Mouse (Mus musculus): Measurements from ENCODE around the gene Mbip. TPM values are rescaled to one million over a fixed set of nuclear protein-coding genes. Genes with fewer than 3 reads are reported as not detected.
A peak's percentile ranks its signal among the peaks of the same experiment; 100 is the strongest.

The Mbip gene
- polyA plus RNA-seq, 1 experiment = 4.8 TPM

DNA sequence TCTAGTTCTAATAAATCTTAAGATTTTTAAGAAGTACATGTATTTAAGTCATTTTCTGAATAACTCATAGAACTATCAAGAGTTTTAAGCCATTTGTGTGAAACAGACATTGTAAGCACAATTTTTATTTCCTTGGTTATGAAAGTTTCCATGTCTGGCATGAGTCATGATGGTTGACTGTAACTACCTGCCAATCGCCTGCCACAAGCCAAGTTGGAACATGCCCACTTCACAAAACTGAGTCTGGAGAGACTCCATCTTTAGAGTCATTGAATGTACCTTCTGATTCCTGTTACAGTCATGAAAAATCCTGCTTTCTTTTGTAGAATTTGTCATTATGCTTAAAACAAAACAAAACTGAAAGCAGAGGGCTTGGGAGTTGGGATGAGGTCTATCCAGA, 19.8 kb downstream of the Mbip start:
- TF ChIP-seq REST (IDR thresholded peaks at IDR 0.05; ENCODE audit: insufficient read depth, insufficient read length) = no peak
- no peak for TF ChIP-seq POLR2AphosphoS2 (IDR thresholded peaks at IDR 0.05; ENCODE audit: insufficient read length, low read depth)
- TF ChIP-seq MAX (IDR thresholded peaks at IDR 0.05; ENCODE audit: low read depth) = no peak
- TF ChIP-seq CEBPB (IDR thresholded peaks at IDR 0.05; ENCODE audit: insufficient read depth, poor library complexity, severe bottlenecking) = no peak
- TF ChIP-seq USF1 (IDR thresholded peaks at IDR 0.05; ENCODE audit: low read depth) = no peak
- TF ChIP-seq SRF (IDR thresholded peaks at IDR 0.05; ENCODE audit: control insufficient read depth, insufficient read length, low read depth) = no peak
- no peak for TF ChIP-seq TCF3 (IDR thresholded peaks at IDR 0.05; ENCODE audit: insufficient read length, low read depth)
- TF ChIP-seq TCF12 (IDR thresholded peaks at IDR 0.05; ENCODE audit: insufficient read depth, poor library complexity, severe bottlenecking) = no peak
- no peak for TF ChIP-seq POLR2A (IDR thresholded peaks at IDR 0.05; ENCODE audit: insufficient read length, low read depth)
- TF ChIP-seq MYOD1 (IDR thresholded peaks at IDR 0.05; ENCODE audit: control insufficient read depth in 1 of 3, insufficient read length in 2 of 3, low read depth in 2 of 3) = no peak
- no peak for TF ChIP-seq E2F4 (IDR thresholded peaks at IDR 0.05; ENCODE audit: insufficient read depth)
- no peak for TF ChIP-seq MYOG (IDR thresholded peaks at IDR 0.05; ENCODE audit: control insufficient read depth in 1 of 3, insufficient read depth in 1 of 3, insufficient read length in 2 of 3, low read depth in 2 of 3)
- Histone ChIP-seq H3K4me2 (ENCODE audit: low read depth) (no peak overlapping the region), H3K36me3 (ENCODE audit: control insufficient read depth, insufficient read depth) (no peaks in the 10 kb centered on the region), H3K4me3 (no peak overlapping the region), H3K79me2 (ENCODE audit: control insufficient read depth, insufficient read depth) (no peaks in the 10 kb centered on the region), H3K27me3 (ENCODE audit: control insufficient read depth, insufficient read depth, insufficient read length) (no peaks in the 10 kb centered on the region), H3ac (ENCODE audit: control insufficient read depth, insufficient read length) (no peak overlapping the region)

DNA sequence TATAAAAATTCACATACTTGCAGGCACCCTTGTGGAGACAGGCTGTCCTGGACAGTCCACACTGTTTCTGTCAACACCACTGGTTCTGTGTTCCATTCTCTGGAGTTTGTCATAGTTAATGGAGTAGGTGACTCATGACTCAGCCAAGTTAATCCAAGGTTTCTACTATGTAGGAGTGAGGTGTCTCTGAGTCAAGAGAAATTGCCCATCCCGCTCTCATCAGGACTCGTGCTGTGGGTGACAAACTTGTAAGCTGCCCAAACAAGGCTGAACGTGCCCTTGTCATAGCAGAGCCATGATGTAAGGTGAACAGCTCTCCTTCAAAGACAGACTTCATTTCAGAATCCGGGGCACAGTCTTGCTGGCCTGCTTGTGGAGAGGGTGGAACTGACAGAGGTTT, 26.8 kb downstream of the Mbip start:
- Histone ChIP-seq H3K4me2 (ENCODE audit: low read depth) (no peak overlapping the region), H3K4me3 (no peak overlapping the region), H3ac (ENCODE audit: control insufficient read depth, insufficient read length) (no peak overlapping the region), H3K27me3 (ENCODE audit: control insufficient read depth, insufficient read depth, insufficient read length) (no peaks in the 10 kb centered on the region), H3K36me3 (ENCODE audit: control insufficient read depth, insufficient read depth) (no peaks in the 10 kb centered on the region), H3K79me2 (ENCODE audit: control insufficient read depth, insufficient read depth) (no peaks in the 10 kb centered on the region)
- TF ChIP-seq MYOD1 (IDR thresholded peaks at IDR 0.05; ENCODE audit: control insufficient read depth in 1 of 3, insufficient read length in 2 of 3, low read depth in 2 of 3) = no peak

DNA sequence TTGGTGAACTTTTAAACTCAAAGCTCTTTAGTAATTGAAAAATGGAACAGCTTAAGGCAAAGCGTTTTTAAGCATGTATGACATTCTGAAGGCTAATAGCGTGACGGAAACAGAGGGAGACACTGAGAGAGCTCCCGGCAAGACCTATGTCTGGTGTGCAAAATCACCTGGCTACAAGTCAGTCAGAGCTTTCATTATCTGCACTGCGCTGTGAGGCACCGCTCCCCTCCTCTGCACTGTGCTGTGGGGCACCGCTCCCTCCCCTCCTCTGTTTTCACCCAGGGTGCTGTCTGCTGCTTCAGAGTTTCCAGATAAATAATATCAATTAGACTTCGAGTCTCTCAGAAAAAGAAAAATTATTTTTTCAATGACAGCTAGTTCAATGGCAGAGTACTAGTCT, 27.6 kb downstream of the Mbip start:
- TF ChIP-seq POLR2AphosphoS2 (IDR thresholded peaks at IDR 0.05; ENCODE audit: insufficient read length, low read depth) (no peak), E2F4 (IDR thresholded peaks at IDR 0.05; ENCODE audit: insufficient read depth) (no peak), REST (IDR thresholded peaks at IDR 0.05; ENCODE audit: insufficient read depth, insufficient read length) (no peak), POLR2A (IDR thresholded peaks at IDR 0.05; ENCODE audit: insufficient read length, low read depth) (no peak), SRF (IDR thresholded peaks at IDR 0.05; ENCODE audit: control insufficient read depth, insufficient read length, low read depth) (no peak), MAX (IDR thresholded peaks at IDR 0.05; ENCODE audit: low read depth) (no peak), MYOD1 (IDR thresholded peaks at IDR 0.05; ENCODE audit: control insufficient read depth in 1 of 3, insufficient read length in 2 of 3, low read depth in 2 of 3) (no peak), MYOG (IDR thresholded peaks at IDR 0.05; ENCODE audit: control insufficient read depth in 1 of 3, insufficient read depth in 1 of 3, insufficient read length in 2 of 3, low read depth in 2 of 3) (no peak), USF1 (IDR thresholded peaks at IDR 0.05; ENCODE audit: low read depth) (no peak), CEBPB (IDR thresholded peaks at IDR 0.05; ENCODE audit: insufficient read depth, poor library complexity, severe bottlenecking) (no peak), TCF3 (IDR thresholded peaks at IDR 0.05; ENCODE audit: insufficient read length, low read depth) (no peak), TCF12 (IDR thresholded peaks at IDR 0.05; ENCODE audit: insufficient read depth, poor library complexity, severe bottlenecking) (no peak)
- Histone ChIP-seq H3K27me3 (ENCODE audit: control insufficient read depth, insufficient read depth, insufficient read length) (no peaks in the 10 kb centered on the region), H3K4me3 (no peak overlapping the region), H3ac (ENCODE audit: control insufficient read depth, insufficient read length) (no peak overlapping the region), H3K36me3 (ENCODE audit: control insufficient read depth, insufficient read depth) (no peaks in the 10 kb centered on the region), H3K4me2 (ENCODE audit: low read depth) (no peak overlapping the region), H3K79me2 (ENCODE audit: control insufficient read depth, insufficient read depth) (no peaks in the 10 kb centered on the region)

DNA sequence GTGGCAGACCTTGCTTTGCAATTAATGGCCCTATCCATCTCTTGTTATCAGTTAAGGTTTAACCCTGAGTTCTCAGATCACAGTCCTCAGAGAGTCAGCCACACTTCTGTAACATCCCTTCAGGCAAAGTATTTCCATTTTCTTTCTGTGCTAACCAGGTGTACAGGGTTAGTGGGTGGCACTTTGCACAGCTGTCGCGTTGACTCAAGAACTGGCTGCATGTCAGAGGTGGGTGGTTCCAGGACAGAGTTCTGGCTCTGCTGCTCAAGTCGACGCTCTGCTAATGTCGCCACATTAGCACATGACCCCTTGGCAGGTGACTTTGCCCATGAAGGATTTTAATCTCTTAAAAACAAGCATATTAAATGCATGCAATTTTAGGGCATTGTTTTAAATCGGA, 39.9 kb downstream of the Mbip start:
- no peaks in the 10 kb centered on the region for H3K36me3 ChIP-seq (ENCODE audit: control insufficient read depth, insufficient read depth)
- no peak overlapping the region for H3K4me2 ChIP-seq (ENCODE audit: low read depth)
- no peaks in the 10 kb centered on the region for H3K79me2 ChIP-seq (ENCODE audit: control insufficient read depth, insufficient read depth)
- H3ac ChIP-seq (ENCODE audit: control insufficient read depth, insufficient read length) = no peak overlapping the region
- H3K27me3 ChIP-seq (ENCODE audit: control insufficient read depth, insufficient read depth, insufficient read length) = peaks cover 4% of the 10 kb centered on the region
- no peak overlapping the region for H3K4me3 ChIP-seq
- TF ChIP-seq MYOD1 (IDR thresholded peaks at IDR 0.05; ENCODE audit: control insufficient read depth in 1 of 3, insufficient read length in 2 of 3, low read depth in 2 of 3) = peak in 1 of 3 experiments; percentile 17
- TF ChIP-seq USF1 (IDR thresholded peaks at IDR 0.05; ENCODE audit: low read depth) = no peak

DNA sequence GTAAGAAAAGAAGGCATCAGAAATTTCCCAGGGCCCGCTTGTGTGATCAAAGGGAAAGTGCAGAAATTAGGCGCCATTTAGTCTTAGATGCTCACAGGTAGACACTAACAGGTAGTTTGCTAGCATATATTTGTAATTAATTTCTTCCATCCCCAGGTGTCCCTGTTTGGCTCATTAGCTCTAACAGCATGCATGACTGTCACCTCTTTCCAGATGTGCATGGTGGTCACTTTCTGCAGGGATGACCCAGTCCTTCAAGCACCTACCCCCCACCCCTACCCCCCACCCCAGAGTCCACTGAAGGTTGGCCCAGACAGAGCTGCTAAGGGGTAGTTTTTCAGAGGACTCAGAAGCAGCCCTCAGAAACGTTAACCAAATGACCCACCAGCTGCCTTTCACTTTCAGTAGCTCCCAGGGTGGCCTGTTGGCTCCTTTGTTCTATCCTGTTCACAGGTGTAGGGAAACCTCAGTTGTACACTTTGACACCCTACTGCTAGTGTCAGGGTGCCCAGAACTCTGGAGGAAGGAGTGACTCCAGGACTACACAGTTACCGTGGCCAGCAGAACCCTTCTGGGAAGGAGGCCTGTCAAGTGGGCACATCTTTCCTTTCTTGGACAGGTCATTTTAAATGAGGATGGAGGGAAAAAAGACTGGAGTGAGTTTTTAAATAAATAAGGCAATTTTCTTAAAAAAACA, 43.2 kb downstream of the Mbip start:
- H3K4me2 ChIP-seq (ENCODE audit: low read depth) = no peak overlapping the region
- no peak for TF ChIP-seq POLR2AphosphoS2 (IDR thresholded peaks at IDR 0.05; ENCODE audit: insufficient read length, low read depth)
- no peak for TF ChIP-seq MYOD1 (IDR thresholded peaks at IDR 0.05; ENCODE audit: control insufficient read depth in 1 of 3, insufficient read length in 2 of 3, low read depth in 2 of 3)
- no peak for TF ChIP-seq E2F4 (IDR thresholded peaks at IDR 0.05; ENCODE audit: insufficient read depth)
- no peak for TF ChIP-seq POLR2A (IDR thresholded peaks at IDR 0.05; ENCODE audit: insufficient read length, low read depth)
- TF ChIP-seq CEBPB (IDR thresholded peaks at IDR 0.05; ENCODE audit: insufficient read depth, poor library complexity, severe bottlenecking) = no peak
- no peak for TF ChIP-seq MYOG (IDR thresholded peaks at IDR 0.05; ENCODE audit: control insufficient read depth in 1 of 3, insufficient read depth in 1 of 3, insufficient read length in 2 of 3, low read depth in 2 of 3)
- no peak for TF ChIP-seq TCF12 (IDR thresholded peaks at IDR 0.05; ENCODE audit: insufficient read depth, poor library complexity, severe bottlenecking)
- no peak for TF ChIP-seq USF1 (IDR thresholded peaks at IDR 0.05; ENCODE audit: low read depth)
- TF ChIP-seq SRF (IDR thresholded peaks at IDR 0.05; ENCODE audit: control insufficient read depth, insufficient read length, low read depth) = no peak
- TF ChIP-seq TCF3 (IDR thresholded peaks at IDR 0.05; ENCODE audit: insufficient read length, low read depth) = no peak
- no peak for TF ChIP-seq MAX (IDR thresholded peaks at IDR 0.05; ENCODE audit: low read depth)
- no peak for TF ChIP-seq REST (IDR thresholded peaks at IDR 0.05; ENCODE audit: insufficient read depth, insufficient read length)
- no peaks in the 10 kb centered on the region for H3K36me3 ChIP-seq (ENCODE audit: control insufficient read depth, insufficient read depth)
- peaks cover 4% of the 10 kb centered on the region for H3K27me3 ChIP-seq (ENCODE audit: control insufficient read depth, insufficient read depth, insufficient read length)
- H3K79me2 ChIP-seq (ENCODE audit: control insufficient read depth, insufficient read depth) = no peaks in the 10 kb centered on the region
- no peak overlapping the region for H3K4me3 ChIP-seq
- H3ac ChIP-seq (ENCODE audit: control insufficient read depth, insufficient read length) = no peak overlapping the region
